Mouse (Mus musculus) bone marrow, adult 2 months (tissue): ENCODE measurements around the gene Sdk1.

ENCODE experiments used
- CTCF ChIP-seq: fragments of 200-500 bp; IDR thresholded peaks from 2 replicates; pipeline ENCODE4 v1.5.1; 2011; ENCODE audit warnings: low read length, control low read depth; ENCODE audit not compliant: control insufficient read depth, insufficient read depth
- POLR2A ChIP-seq: fragments of 200-500 bp; IDR thresholded peaks from 2 replicates; pipeline ENCODE4 v1.6.1; 2011; ENCODE audit warnings: low read depth, mild to moderate bottlenecking, control low read depth, low read length, borderline replicate concordance; ENCODE audit not compliant: control insufficient read depth

GRCm38 (mm10) chr5:141916954-141917353, 675.7 kb downstream of the Sdk1 start:
- TF ChIP-seq POLR2A (no peak), CTCF (no peak)
